Mouse (Mus musculus): ENCODE data around the gene Sptbn4. TPM values are rescaled to one million over a fixed set of nuclear protein-coding genes. Genes with fewer than 3 reads are reported as not detected.
"Not testable (repeated sequence)": the region's sequence is repeated elsewhere in the genome, so short reads cannot be mapped to it uniquely, and the experiment has no call there.

The Sptbn4 gene
- polyA plus RNA-seq (2015; fragmentation: Nextera tagmentation; extraction: Ambion mirVana) = 0.17 and 0.28 TPM in 2 replicates

DNA sequence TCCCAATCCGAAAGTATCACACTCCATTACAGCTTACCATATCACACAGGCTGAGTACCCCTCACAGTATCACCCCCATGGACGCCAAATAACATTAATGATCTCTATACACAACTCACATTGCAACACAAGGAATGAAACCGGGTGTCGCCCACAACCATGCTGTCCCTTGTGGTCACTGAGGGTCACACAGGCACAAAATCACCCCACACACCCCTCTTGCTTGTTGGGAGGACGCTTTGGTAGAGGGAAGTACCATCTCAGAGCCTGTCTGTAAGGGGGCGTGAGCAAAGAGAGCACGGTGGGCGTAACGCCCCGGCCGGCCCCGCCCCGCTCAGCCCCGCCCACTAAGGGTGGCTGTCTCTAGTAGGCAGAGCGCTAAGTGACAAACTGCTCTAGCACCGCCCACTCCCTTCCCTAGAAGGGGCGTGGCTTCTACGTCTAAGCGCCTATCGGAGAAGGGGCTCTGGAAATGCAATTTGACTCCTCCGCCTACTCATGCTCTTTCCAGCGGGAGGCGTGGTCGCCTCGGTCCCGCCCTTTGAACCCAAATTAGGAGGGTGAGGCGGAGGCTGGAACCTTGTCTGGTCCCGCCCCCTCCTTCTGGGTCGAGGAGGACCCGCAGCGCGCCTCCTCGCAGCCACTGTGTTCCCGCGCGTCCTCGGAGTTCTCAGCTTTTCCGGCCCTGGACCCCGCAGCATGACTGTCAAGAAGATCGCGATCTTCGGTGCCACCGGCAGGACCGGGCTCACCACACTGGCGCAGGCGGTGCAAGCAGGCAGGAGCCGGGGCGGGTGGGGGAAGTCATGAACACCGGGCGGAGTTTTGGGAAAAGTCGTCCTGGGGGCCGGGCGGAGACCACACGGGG is at the start of gene Sptbn4, which contains the start of gene Blvrb:
Gene Sptbn4, minus strand, starts transcription at position 268 of the 868 bp plus-strand sequence.
Gene Blvrb, plus strand, starts transcription at position 560 of the 868 bp plus-strand sequence.
- Histone ChIP-seq H3K4me2 (ENCODE audit: low read length) (peak within 1 kb of the TSS; percentile 95), H3K27me3 (ENCODE audit: insufficient read depth, low read length) (0 out of 2 replicates have a peak, but pooled peaks cover 7% of the 10 kb centered on the region), H3K9me3 (replicated peaks; ENCODE audit: low read length) (no peaks in the 10 kb centered on the region), H3K9ac (ENCODE audit: low read depth, low read length) (peak within 1 kb of the TSS; percentile 58), H3K4me3 (replicated peaks; ENCODE audit: low read depth, low read length) (peak within 1 kb of the TSS; percentile 54), H3K4me1 (replicated peaks; ENCODE audit: insufficient read depth, low read length) (peaks cover 10% of the 10 kb centered on the region; the same call in 1 of the 2 replicates), H3K36me3 (ENCODE audit: insufficient read depth, low read length) (no peaks in the 10 kb centered on the region), H3K27ac (peak within 1 kb of the TSS; percentile 21; the same call in 1 of the 2 replicates)
- WGBS = 1% methylated on average over 54 of the region's 54 CpGs
- DNase-seq (ENCODE audit: low spot score) (peak; percentile 100), ATAC-seq (replicated peaks; ENCODE audit: low FRiP score, low read depth) (peak; percentile 94)
- TF ChIP-seq CTCF (IDR thresholded peaks at IDR 0.05; ENCODE audit: low read depth) = peak; percentile 51

- not testable (repeated sequence) for DNase-seq (ENCODE audit: low spot score); H3K9ac ChIP-seq (ENCODE audit: low read depth, low read length); H3K27ac ChIP-seq; H3K4me1 ChIP-seq (replicated peaks; ENCODE audit: insufficient read depth, low read length); H3K27me3 ChIP-seq (ENCODE audit: insufficient read depth, low read length); H3K36me3 ChIP-seq (ENCODE audit: insufficient read depth, low read length); ATAC-seq (replicated peaks; ENCODE audit: low FRiP score, low read depth); H3K9me3 ChIP-seq (replicated peaks; ENCODE audit: low read length); H3K4me2 ChIP-seq (ENCODE audit: low read length); H3K4me3 ChIP-seq (replicated peaks; ENCODE audit: low read depth, low read length)
- WGBS = 92% methylated on average over 8 of the region's 9 CpGs
These were observed 47.3 kb upstream of the Sptbn4 start for GRCm38 (mm10) chr7:27494659-27495367.

GRCm38 (mm10) chr7:27493450-27493849 is 46.0 kb upstream of the Sptbn4 start:
- Histone ChIP-seq H3K27ac (0 out of 2 replicates have a peak overlapping the region, but pooled peaks have one; percentile 4), H3K9me3 (replicated peaks; ENCODE audit: low read length) (no peaks in the 10 kb centered on the region), H3K36me3 (ENCODE audit: insufficient read depth, low read length) (0 out of 2 replicates have a peak, but pooled peaks cover 5% of the 10 kb centered on the region), H3K4me1 (replicated peaks; ENCODE audit: insufficient read depth, low read length) (peaks cover 12% of the 10 kb centered on the region), H3K9ac (ENCODE audit: low read depth, low read length) (no peak overlapping the region), H3K4me3 (replicated peaks; ENCODE audit: low read depth, low read length) (no peak overlapping the region), H3K4me2 (ENCODE audit: low read length) (no peak overlapping the region), H3K27me3 (ENCODE audit: insufficient read depth, low read length) (no peaks in the 10 kb centered on the region)
- DNase-seq (ENCODE audit: low spot score) = no peak
- ATAC-seq (replicated peaks; ENCODE audit: low FRiP score, low read depth) = no peak
- WGBS = 77% methylated on average over 5 of the region's 5 CpGs
- TF ChIP-seq CTCF (IDR thresholded peaks at IDR 0.05; ENCODE audit: low read depth) = no peak

GRCm38 (mm10) chr7:27493022-27493421 is 45.5 kb upstream of the Sptbn4 start:
- Histone ChIP-seq H3K36me3 (ENCODE audit: insufficient read depth, low read length) (0 out of 2 replicates have a peak, but pooled peaks cover 5% of the 10 kb centered on the region), H3K4me2 (ENCODE audit: low read length) (no peak overlapping the region), H3K27me3 (ENCODE audit: insufficient read depth, low read length) (no peaks in the 10 kb centered on the region), H3K9me3 (replicated peaks; ENCODE audit: low read length) (no peaks in the 10 kb centered on the region), H3K4me1 (replicated peaks; ENCODE audit: insufficient read depth, low read length) (peaks cover 15% of the 10 kb centered on the region), H3K27ac (0 out of 2 replicates have a peak overlapping the region, but pooled peaks have one; percentile 4), H3K9ac (ENCODE audit: low read depth, low read length) (no peak overlapping the region), H3K4me3 (replicated peaks; ENCODE audit: low read depth, low read length) (no peak overlapping the region)
- 55% methylated on average over 3 of the region's 3 CpGs for WGBS
- no peak for ATAC-seq (replicated peaks; ENCODE audit: low FRiP score, low read depth)
- TF ChIP-seq CTCF (IDR thresholded peaks at IDR 0.05; ENCODE audit: low read depth) = no peak
- no peak for DNase-seq (ENCODE audit: low spot score)

GRCm38 (mm10) chr7:27491856-27492255 is 44.4 kb upstream of the Sptbn4 start:
- DNase-seq (ENCODE audit: low spot score) (peak; percentile 11), ATAC-seq (replicated peaks; ENCODE audit: low FRiP score, low read depth) (no peak)
- TF ChIP-seq CTCF (IDR thresholded peaks at IDR 0.05; ENCODE audit: low read depth) = no peak
- Histone ChIP-seq H3K9me3 (replicated peaks; ENCODE audit: low read length) (no peaks in the 10 kb centered on the region), H3K36me3 (ENCODE audit: insufficient read depth, low read length) (0 out of 2 replicates have a peak, but pooled peaks cover 5% of the 10 kb centered on the region), H3K27ac (peak overlapping the region; percentile 94), H3K27me3 (ENCODE audit: insufficient read depth, low read length) (no peaks in the 10 kb centered on the region), H3K4me2 (ENCODE audit: low read length) (no peak overlapping the region), H3K4me3 (replicated peaks; ENCODE audit: low read depth, low read length) (no peak overlapping the region), H3K9ac (ENCODE audit: low read depth, low read length) (no peak overlapping the region), H3K4me1 (replicated peaks; ENCODE audit: insufficient read depth, low read length) (peaks cover 15% of the 10 kb centered on the region)
- WGBS = 76% methylated on average over 7 of the region's 7 CpGs

All from kidney, postnatal 0 days (tissue).